Mouse (Mus musculus) heart, embryonic 13.5 days (tissue): ENCODE measurements around the gene Sox15. TPM values are rescaled to one million over a fixed set of nuclear protein-coding genes. Genes with fewer than 3 reads are reported as not detected.
"Not testable (repeated sequence)": the region's sequence is repeated elsewhere in the genome, so short reads cannot be mapped to it uniquely, and the experiment has no call there.

Experiments used
- ATAC-seq: fragments of 200-750 bp; cut with Nextera tagmentation; 2 replicates; pipeline ENCODE4 v1.8.0; 2017; ENCODE audit warnings: moderate TSS enrichment; ENCODE audit not compliant: insufficient number of reproducible peaks, low FRiP score, low TSS enrichment; ENCODE audit errors: extremely low read depth
- H3K27ac ChIP-seq: fragments of 300-500 bp; sonication (generic); replicated peaks from 2 replicates; pipeline ENCODE4 v1.5.1; 2015; ENCODE audit warnings: moderate library complexity, mild to moderate bottlenecking, inconsistent platforms
- H3K27me3 ChIP-seq: fragments of 300-500 bp; sonication (generic); replicated peaks from 2 replicates; pipeline ENCODE4 v1.6.1; 2015; ENCODE audit warnings: mild to moderate bottlenecking, inconsistent platforms
- H3K36me3 ChIP-seq: fragments of 300-500 bp; sonication (generic); 2 replicates; pipeline ENCODE4 v1.6.1; 2015; ENCODE audit warnings: mild to moderate bottlenecking, inconsistent platforms
- H3K4me1 ChIP-seq: fragments of 300-500 bp; sonication (generic); 2 replicates; pipeline ENCODE4 v1.6.1; 2015; ENCODE audit warnings: inconsistent platforms
- H3K4me2 ChIP-seq: fragments of 300-500 bp; sonication (generic); 2 replicates; pipeline ENCODE4 v1.6.1; 2015; ENCODE audit warnings: inconsistent platforms, mild to moderate bottlenecking, moderate library complexity
- H3K4me3 ChIP-seq: fragments of 300-500 bp; sonication (generic); 2 replicates; pipeline ENCODE4 v1.5.1; 2015; ENCODE audit warnings: moderate library complexity, mild to moderate bottlenecking, inconsistent platforms
- H3K9ac ChIP-seq: fragments of 300-500 bp; sonication (generic); 2 replicates; pipeline ENCODE4 v1.6.1; 2015; ENCODE audit warnings: inconsistent platforms, mild to moderate bottlenecking, moderate library complexity
- H3K9me3 ChIP-seq: fragments of 300-500 bp; sonication (generic); 2 replicates; pipeline ENCODE4 v1.6.1; 2016; ENCODE audit warnings: inconsistent platforms
- whole genome bisulfite sequencing: fragments of 180-500 bp; shearing (Covaris S2); methylation state at CpG from one replicate; pipeline ENCODE4 v1.1.7; 2015; ENCODE audit warnings: mixed read lengths; 5-methylcytosine and 5-hydroxymethylcytosine counted together
- polyA plus RNA-seq: library from polyadenylated mRNA; unstranded; fragments of >200 nt; fragmentation: Nextera tagmentation; extraction: Ambion mirVana; gene quantifications from 2 replicates; pipeline ENCODE4 v1.2.1, GENCODE M21; 2015

Sox15 gene
- polyA plus RNA-seq, 1 experiment from 2014 or later, result not detected

GRCm38 (mm10) chr11:69692863-69693262 is 37.7 kb downstream of the Sox15 start:
- H3K36me3 ChIP-seq, result no peaks in the 10 kb centered on the region
- H3K4me1 ChIP-seq, result peaks cover 19% of the 10 kb centered on the region
- peak overlapping the region; percentile 12; the same call in 1 of the 2 replicates for H3K9ac ChIP-seq
- WGBS, result 84% methylated on average over 6 of the region's 6 CpGs
- no peak overlapping the region for H3K27ac ChIP-seq
- no peaks in the 10 kb centered on the region for H3K27me3 ChIP-seq
- no peak overlapping the region for H3K4me2 ChIP-seq
- no peak for ATAC-seq
- no peaks in the 10 kb centered on the region for H3K9me3 ChIP-seq
- H3K4me3 ChIP-seq, result no peak overlapping the region

GRCm38 (mm10) chr11:69693421-69693965 is 38.4 kb downstream of the Sox15 start:
- Histone ChIP-seq H3K27ac (no peak overlapping the region), H3K9ac (peak overlapping the region; percentile 12; the same call in 1 of the 2 replicates), H3K4me2 (no peak overlapping the region), H3K36me3 (no peaks in the 10 kb centered on the region), H3K27me3 (no peaks in the 10 kb centered on the region), H3K4me3 (no peak overlapping the region), H3K9me3 (no peaks in the 10 kb centered on the region), H3K4me1 (peaks cover 19% of the 10 kb centered on the region)
- ATAC-seq, result no peak
- WGBS, result 49% methylated on average over 11 of the region's 11 CpGs

- Histone ChIP-seq H3K4me3 (peak overlapping the region; percentile 67), H3K9ac (peak overlapping the region; percentile 91), H3K27ac (peak overlapping the region; percentile 72), H3K9me3 (no peaks in the 10 kb centered on the region), H3K27me3 (no peaks in the 10 kb centered on the region), H3K4me2 (peak overlapping the region; percentile 89), H3K4me1 (peaks cover 28% of the 10 kb centered on the region), H3K36me3 (no peaks in the 10 kb centered on the region)
- WGBS, result 28% methylated on average over 6 of the region's 6 CpGs
- ATAC-seq, result no peak
Observed at GRCm38 (mm10) chr11:69695046-69695360, 39.9 kb downstream of the Sox15 start.

GRCm38 (mm10) chr11:69695361-69696181 is 40.5 kb downstream of the Sox15 start, which contains the start of the genes Tnfsf12 and Tnfsfm13:
TSS of gene Tnfsf12 (minus strand) at chr11:69695849.
TSS of gene Tnfsfm13 (minus strand) at chr11:69696098.
- Histone ChIP-seq H3K36me3 (no peaks in the 10 kb centered on the region), H3K4me2 (peak within 1 kb of the TSS; percentile 89), H3K4me1 (peaks cover 32% of the 10 kb centered on the region), H3K9ac (peak within 1 kb of the TSS; percentile 91), H3K9me3 (no peaks in the 10 kb centered on the region), H3K27me3 (no peaks in the 10 kb centered on the region), H3K27ac (peak within 1 kb of the TSS; percentile 72), H3K4me3 (peak within 1 kb of the TSS; percentile 67)
- peak; percentile 75 for ATAC-seq
- 4% methylated on average over 38 of the region's 41 CpGs for WGBS

GRCm38 (mm10) chr11:69697396-69697795 is 42.3 kb downstream of the Sox15 start:
- Histone ChIP-seq H3K9ac (no peak overlapping the region), H3K4me1 (peaks cover 32% of the 10 kb centered on the region), H3K36me3 (no peaks in the 10 kb centered on the region), H3K27ac (no peak overlapping the region), H3K4me3 (no peak overlapping the region), H3K27me3 (no peaks in the 10 kb centered on the region), H3K4me2 (no peak overlapping the region), H3K9me3 (no peaks in the 10 kb centered on the region)
- ATAC-seq, result no peak
- 78% methylated on average over 3 of the region's 3 CpGs for WGBS

- Histone ChIP-seq H3K36me3 (no peaks in the 10 kb centered on the region), H3K4me2 (no peak overlapping the region), H3K4me3 (no peak overlapping the region), H3K9me3 (no peaks in the 10 kb centered on the region), H3K27me3 (no peaks in the 10 kb centered on the region), H3K4me1 (peaks cover 28% of the 10 kb centered on the region), H3K9ac (no peak overlapping the region), H3K27ac (no peak overlapping the region)
- WGBS, result 65% methylated on average over 5 of the region's 5 CpGs
- ATAC-seq, result no peak
Observed at GRCm38 (mm10) chr11:69698574-69698973, 43.5 kb downstream of the Sox15 start.

- WGBS, result 13% methylated on average over 1 of the region's 1 CpGs
- 0 out of 2 replicates have a peak overlapping the region, but pooled peaks have one; percentile 25 for H3K9ac ChIP-seq
Observed at GRCm38 (mm10) chr11:69699595-69699994, 44.5 kb downstream of the Sox15 start.

GRCm38 (mm10) chr11:69702886-69703285 is 47.8 kb downstream of the Sox15 start:
- H3K4me2 ChIP-seq, H3K9ac ChIP-seq, H3K4me3 ChIP-seq, H3K27ac ChIP-seq, ATAC-seq, H3K9me3 ChIP-seq, H3K27me3 ChIP-seq, H3K36me3 ChIP-seq: not testable (repeated sequence)
- peaks cover 18% of the 10 kb centered on the region for H3K4me1 ChIP-seq
- 90% methylated on average over 10 of the region's 10 CpGs for WGBS

More at GRCm38 (mm10) chr11:69699595-69699994, 44.5 kb downstream of the Sox15 start:
- no peaks in the 10 kb centered on the region for H3K9me3 ChIP-seq
- no peak overlapping the region; the same call in 1 of the 2 replicates for H3K27ac ChIP-seq
- H3K4me3 ChIP-seq, result no peak overlapping the region
- no peak for ATAC-seq
- no peaks in the 10 kb centered on the region for H3K36me3 ChIP-seq
- H3K27me3 ChIP-seq, result no peaks in the 10 kb centered on the region
- 0 out of 2 replicates have a peak overlapping the region, but pooled peaks have one; percentile 8 for H3K4me2 ChIP-seq
- H3K4me1 ChIP-seq, result peaks cover 26% of the 10 kb centered on the region

GRCm38 (mm10) chr11:69703381-69703780 is 48.3 kb downstream of the Sox15 start:
- H3K4me1 ChIP-seq, result peaks cover 18% of the 10 kb centered on the region

GRCm38 (mm10) chr11:69703814-69704612 is 48.9 kb downstream of the Sox15 start:
- H3K9ac ChIP-seq, result no peak overlapping the region
- no peak overlapping the region for H3K4me2 ChIP-seq
- H3K27ac ChIP-seq, result no peak overlapping the region
- 57% methylated on average over 8 of the region's 8 CpGs for WGBS
- no peaks in the 10 kb centered on the region for H3K27me3 ChIP-seq
- no peaks in the 10 kb centered on the region for H3K36me3 ChIP-seq
- H3K4me1 ChIP-seq, result peaks cover 18% of the 10 kb centered on the region
- no peaks in the 10 kb centered on the region for H3K9me3 ChIP-seq
- no peak for ATAC-seq
- no peak overlapping the region for H3K4me3 ChIP-seq

More at GRCm38 (mm10) chr11:69703381-69703780, 48.3 kb downstream of the Sox15 start:
- WGBS, result 78% methylated on average over 3 of the region's 3 CpGs
- H3K4me3 ChIP-seq, H3K36me3 ChIP-seq, H3K9me3 ChIP-seq, H3K9ac ChIP-seq, ATAC-seq, H3K27me3 ChIP-seq, H3K27ac ChIP-seq, H3K4me2 ChIP-seq: not testable (repeated sequence)

- H3K27me3 ChIP-seq, result no peaks in the 10 kb centered on the region
- no peak overlapping the region for H3K9ac ChIP-seq
- no peak overlapping the region for H3K4me3 ChIP-seq
- no peaks in the 10 kb centered on the region for H3K36me3 ChIP-seq
- no peak overlapping the region for H3K4me2 ChIP-seq
- ATAC-seq, result no peak
- peaks cover 17% of the 10 kb centered on the region for H3K4me1 ChIP-seq
- no peak overlapping the region for H3K27ac ChIP-seq
- no peaks in the 10 kb centered on the region for H3K9me3 ChIP-seq
- 26% methylated on average over 2 of the region's 2 CpGs for WGBS
Observed at GRCm38 (mm10) chr11:69704613-69705010, 49.5 kb downstream of the Sox15 start.
